Mouse (Mus musculus): Measurements from ENCODE around the gene Gm10447.
A peak's percentile ranks its signal among the peaks of the same experiment; 100 is the strongest.

Gm10447 gene

GRCm38 (mm10) chr11:53478383-53479170, 21.7 kb upstream of the Gm10447 start:
- no peak for DNase-seq (ENCODE audit: low spot score)

- DNase-seq (ENCODE audit: low spot score) = no peak
Measured at GRCm38 (mm10) chr11:53477833-53478232, 20.9 kb upstream of the Gm10447 start.

- DNase-seq (ENCODE audit: low spot score) = no peak
Measured at GRCm38 (mm10) chr11:53475620-53476019, 18.7 kb upstream of the Gm10447 start.

GRCm38 (mm10) chr11:53472709-53473108, 15.8 kb upstream of the Gm10447 start:
- DNase-seq (ENCODE audit: low spot score) = no peak

GRCm38 (mm10) chr11:53469968-53470695, 13.2 kb upstream of the Gm10447 start, which contains the start of gene Gm9837:
Gene Gm9837 (minus strand): TSS chr11:53470479.
- DNase-seq (ENCODE audit: low spot score) = peak; percentile 94

- DNase-seq (ENCODE audit: low spot score) = peak; percentile 71
Measured at GRCm38 (mm10) chr11:53469294-53469967, 12.5 kb upstream of the Gm10447 start.

- DNase-seq (ENCODE audit: low spot score) = peak; percentile 47
Measured at GRCm38 (mm10) chr11:53466231-53466971, 9.5 kb upstream of the Gm10447 start.

- DNase-seq (ENCODE audit: low spot score) = no peak
Measured at GRCm38 (mm10) chr11:53463551-53464424, 6.9 kb upstream of the Gm10447 start.

- no peak for DNase-seq (ENCODE audit: low spot score)
Measured at GRCm38 (mm10) chr11:53461727-53462126, 4.8 kb upstream of the Gm10447 start.

GRCm38 (mm10) chr11:53460192-53460591, 3.3 kb upstream of the Gm10447 start:
- DNase-seq (ENCODE audit: low spot score) = no peak

- no peak for DNase-seq (ENCODE audit: low spot score)
Measured at GRCm38 (mm10) chr11:53458996-53459395, 2.1 kb upstream of the Gm10447 start.

GRCm38 (mm10) chr11:53457372-53457954, 553 bp upstream of the Gm10447 start:
- no peak for DNase-seq (ENCODE audit: low spot score)

- no peak for DNase-seq (ENCODE audit: low spot score)
Measured at GRCm38 (mm10) chr11:53453031-53453430, 3.9 kb downstream of the Gm10447 start.

GRCm38 (mm10) chr11:53452396-53452795, 4.5 kb downstream of the Gm10447 start:
- no peak for DNase-seq (ENCODE audit: low spot score)

GRCm38 (mm10) chr11:53451361-53451760, 5.5 kb downstream of the Gm10447 start:
- no peak for DNase-seq (ENCODE audit: low spot score)

GRCm38 (mm10) chr11:53450070-53450705, 6.7 kb downstream of the Gm10447 start:
- DNase-seq (ENCODE audit: low spot score) = no peak

- DNase-seq (ENCODE audit: low spot score) = no peak
Measured at GRCm38 (mm10) chr11:53448529-53448928, 8.4 kb downstream of the Gm10447 start.

- no peak for DNase-seq (ENCODE audit: low spot score)
Measured at GRCm38 (mm10) chr11:53447996-53448395, 8.9 kb downstream of the Gm10447 start.

- DNase-seq (ENCODE audit: low spot score) = no peak
Measured at GRCm38 (mm10) chr11:53446183-53446582, 10.7 kb downstream of the Gm10447 start.

- DNase-seq (ENCODE audit: low spot score) = no peak
Measured at GRCm38 (mm10) chr11:53445562-53445961, 11.3 kb downstream of the Gm10447 start.

All from layer of hippocampus, adult 9-10 months (tissue).